Mouse (Mus musculus) midbrain, embryonic 15.5 days (tissue): ENCODE data around the gene Olfr1428. TPM values are rescaled to one million over a fixed set of nuclear protein-coding genes. Genes with fewer than 3 reads are reported as not detected.
"Not testable (repeated sequence)": the region's sequence is repeated elsewhere in the genome, so short reads cannot be mapped to it uniquely, and the experiment has no call there.

Experiments
- ATAC-seq: fragments of 200-750 bp; cut with Nextera tagmentation; replicated peaks from 2 replicates; pipeline ENCODE4 v1.8.0; 2017; ENCODE audit warnings: moderate TSS enrichment
- H3K27ac ChIP-seq: fragments of 300-500 bp; sonication (generic); 2 replicates; pipeline ENCODE4 v1.5.1; 2015; ENCODE audit warnings: mild to moderate bottlenecking, inconsistent platforms
- H3K27me3 ChIP-seq: fragments of 300-500 bp; sonication (generic); replicated peaks from 2 replicates; pipeline ENCODE4 v1.6.1; 2015; ENCODE audit warnings: inconsistent platforms
- H3K36me3 ChIP-seq: fragments of 300-500 bp; sonication (generic); replicated peaks from 2 replicates; pipeline ENCODE4 v1.6.1; 2015; ENCODE audit warnings: inconsistent platforms
- H3K4me1 ChIP-seq: fragments of 300-500 bp; sonication (generic); 2 replicates; pipeline ENCODE4 v1.6.1; 2015; ENCODE audit warnings: inconsistent platforms
- H3K4me2 ChIP-seq: fragments of 300-500 bp; sonication (generic); 2 replicates; pipeline ENCODE4 v1.6.1; 2015; ENCODE audit warnings: inconsistent platforms, mild to moderate bottlenecking, moderate library complexity
- H3K4me3 ChIP-seq: fragments of 300-500 bp; sonication (generic); 2 replicates; pipeline ENCODE4 v1.5.1; 2015; ENCODE audit warnings: mild to moderate bottlenecking, inconsistent platforms
- H3K9ac ChIP-seq: fragments of 300-500 bp; sonication (generic); 2 replicates; pipeline ENCODE4 v1.6.1; 2015; ENCODE audit warnings: mild to moderate bottlenecking, inconsistent platforms
- H3K9me3 ChIP-seq: fragments of 300-500 bp; sonication (generic); 2 replicates; pipeline ENCODE4 v1.6.1; 2016; ENCODE audit warnings: inconsistent platforms
- WGBS: fragments of 180-500 bp; shearing (Covaris S2); methylation state at CpG from one replicate; pipeline ENCODE4 v1.1.7; 2015; ENCODE audit warnings: mixed read lengths; 5-methylcytosine and 5-hydroxymethylcytosine counted together
- polyA plus RNA-seq: library from polyadenylated mRNA; unstranded; fragments of >200 nt; fragmentation: Nextera tagmentation; extraction: Ambion mirVana; gene quantifications from 2 replicates; pipeline ENCODE4 v1.2.1, GENCODE M21; 2015

The Olfr1428 gene
- polyA plus RNA-seq, 1 experiment from 2014 or later, result not detected

- WGBS, result 84% methylated on average over 1 of the region's 1 CpGs
- H3K36me3 ChIP-seq, result not testable (repeated sequence)
Measured at GRCm38 (mm10) chr19:12062582-12062981, 53.1 kb downstream of the Olfr1428 start, which contains the start of gene Olfr1424. Gene Olfr1424 (minus strand): TSS chr19:12062682.

More at GRCm38 (mm10) chr19:12062582-12062981, 53.1 kb downstream of the Olfr1428 start, which contains the start of gene Olfr1424:
- H3K27ac ChIP-seq, ATAC-seq, H3K9ac ChIP-seq, H3K27me3 ChIP-seq, H3K9me3 ChIP-seq, H3K4me2 ChIP-seq, H3K4me1 ChIP-seq, H3K4me3 ChIP-seq: not testable (repeated sequence)

Other genes starting within 250 kb of the Olfr1428 start
- gene Olfr1419, start 240.8 kb downstream of the Olfr1428 start, polyA plus RNA-seq, result 0.05 TPM in 1 of 2 replicates, not detected in the other
- 0.08 TPM in 1 of 2 replicates, not detected in the other for gene Olfr1420, start 229.3 kb downstream of the Olfr1428 start, polyA plus RNA-seq
- gene Patl1, start 203.5 kb downstream of the Olfr1428 start, polyA plus RNA-seq, result 17.5 and 19.1 TPM in 2 replicates
- gene Osbp, start 150.0 kb downstream of the Olfr1428 start, polyA plus RNA-seq, result 3.9 and 4.0 TPM in 2 replicates
- gene Olfr1423, start 74.6 kb downstream of the Olfr1428 start, polyA plus RNA-seq, result not detected in 2 replicates
- not detected in 2 replicates for gene Olfr1424, start 53.2 kb downstream of the Olfr1428 start, polyA plus RNA-seq
- not detected in 2 replicates for gene Olfr1425, start 38.2 kb downstream of the Olfr1428 start, polyA plus RNA-seq
- gene Olfr1426, start 23.9 kb downstream of the Olfr1428 start, polyA plus RNA-seq, result not detected in 2 replicates
- not detected in 2 replicates for gene Olfr1427, start 12.6 kb downstream of the Olfr1428 start, polyA plus RNA-seq
- gene Olfr76, start 7.3 kb upstream of the Olfr1428 start, polyA plus RNA-seq, result not detected in 2 replicates
- gene Olfr1555-ps1, start 54.2 kb upstream of the Olfr1428 start, polyA plus RNA-seq, result not detected in 2 replicates
- gene Olfr1431, start 84.7 kb upstream of the Olfr1428 start, polyA plus RNA-seq, result not detected in 2 replicates
- not detected in 2 replicates for gene Olfr1432, start 116.7 kb upstream of the Olfr1428 start, polyA plus RNA-seq
- gene Olfr262, start 125.8 kb upstream of the Olfr1428 start, polyA plus RNA-seq, result not detected in 2 replicates
- not detected in 2 replicates for gene Olfr235, start 145.1 kb upstream of the Olfr1428 start, polyA plus RNA-seq
- gene Olfr1434, start 164.0 kb upstream of the Olfr1428 start, polyA plus RNA-seq, result not detected in 2 replicates
- gene Olfr1436, start 183.2 kb upstream of the Olfr1428 start, polyA plus RNA-seq, result not detected in 2 replicates
- gene Olfr1437, start 209.2 kb upstream of the Olfr1428 start, polyA plus RNA-seq, result not detected in 2 replicates
- not detected in 2 replicates for gene Olfr1438-ps1, start 220.0 kb upstream of the Olfr1428 start, polyA plus RNA-seq